Mouse (Mus musculus) layer of hippocampus, adult 11-12 months (tissue): ENCODE data around the gene Inpp1.

ENCODE experiments used
- DNase-seq: peaks from one replicate; pipeline ENCODE4 v3.0.0; 2022; ENCODE audit warnings: low spot score

Gene Inpp1

DNA sequence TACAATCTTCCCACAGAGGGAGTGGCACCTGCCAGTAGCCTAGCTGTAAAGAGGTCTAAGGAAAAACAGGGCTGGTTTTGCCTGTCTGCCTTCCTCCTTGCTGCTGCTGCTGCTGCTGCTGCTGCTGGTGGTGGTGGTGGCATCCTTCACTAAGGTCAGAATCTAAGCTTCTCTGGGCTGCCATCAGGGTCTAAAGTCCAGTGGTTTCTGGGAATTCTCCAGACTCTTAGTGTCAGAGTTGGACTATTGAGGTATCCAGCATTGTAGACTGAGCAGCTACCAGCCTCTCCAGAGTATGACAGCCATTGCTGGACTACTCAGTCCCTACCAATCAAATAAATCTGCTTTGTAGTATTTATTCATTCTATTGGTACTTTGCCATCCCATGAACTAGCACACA lies 24.8 kb downstream of the Inpp1 start:
- no peak for DNase-seq

DNA sequence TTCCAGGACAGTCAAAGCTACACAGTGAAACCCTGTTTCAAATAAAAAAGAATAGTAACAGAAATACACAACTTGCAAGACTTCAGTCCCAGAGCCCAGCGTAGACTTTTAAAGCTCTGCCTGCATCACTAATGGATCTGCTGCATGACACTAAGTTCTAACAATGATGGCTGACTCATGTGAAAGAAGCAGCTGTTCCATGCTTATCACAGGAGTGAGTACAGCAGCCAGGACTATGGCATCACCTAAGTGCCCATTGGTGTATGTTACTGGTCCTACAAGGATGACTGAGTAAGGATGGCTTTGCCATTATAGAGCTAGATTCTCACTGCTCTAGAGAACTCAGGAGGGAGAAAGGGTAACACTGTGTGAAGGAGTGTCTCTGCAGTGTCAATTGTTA lies 30.2 kb downstream of the Inpp1 start:
- no peak for DNase-seq

DNA sequence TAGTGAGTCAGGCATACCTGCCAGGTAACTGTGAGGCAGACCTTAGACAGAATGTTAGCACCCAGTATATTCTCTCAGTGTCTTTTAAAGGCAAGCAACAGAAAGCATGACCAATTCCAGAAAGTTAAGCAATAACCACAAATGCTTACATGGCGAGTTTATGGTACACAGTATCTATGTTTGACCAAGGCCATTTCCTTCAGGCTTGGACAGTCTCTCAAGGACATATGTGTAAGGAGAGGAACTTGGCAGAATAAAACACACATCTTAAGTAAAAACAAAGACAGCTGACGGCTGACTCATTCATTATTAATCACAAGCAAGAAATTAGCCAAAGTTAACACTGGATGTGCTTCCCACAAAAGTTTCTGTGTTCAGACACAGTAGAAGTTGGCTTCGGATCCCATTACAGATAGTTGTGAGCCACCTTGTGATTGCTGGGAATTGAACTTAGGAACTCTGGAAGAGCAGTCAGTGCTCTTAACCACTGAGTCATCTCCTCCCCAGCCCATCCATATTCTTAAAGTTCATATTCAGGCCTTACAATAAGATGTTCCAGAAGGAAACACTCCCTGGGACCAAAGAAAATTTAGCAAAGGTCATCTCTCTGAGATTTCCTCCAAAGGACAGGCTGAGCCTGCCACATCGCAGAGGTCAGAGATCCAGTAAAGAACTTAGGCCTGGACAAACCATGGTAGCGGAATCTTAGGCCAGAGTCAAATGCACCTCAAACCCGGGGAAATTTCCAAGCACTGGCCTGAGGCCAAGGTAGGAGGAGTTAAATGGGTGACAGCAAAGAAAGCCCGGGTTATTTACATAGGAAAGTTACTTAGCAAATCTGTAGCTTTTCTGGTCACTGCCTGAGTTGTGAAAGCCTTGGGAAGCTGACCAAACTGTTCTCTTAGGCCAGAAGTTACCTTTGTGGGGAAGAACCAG lies 52.0 kb downstream of the Inpp1 start:
- no peak for DNase-seq

DNA sequence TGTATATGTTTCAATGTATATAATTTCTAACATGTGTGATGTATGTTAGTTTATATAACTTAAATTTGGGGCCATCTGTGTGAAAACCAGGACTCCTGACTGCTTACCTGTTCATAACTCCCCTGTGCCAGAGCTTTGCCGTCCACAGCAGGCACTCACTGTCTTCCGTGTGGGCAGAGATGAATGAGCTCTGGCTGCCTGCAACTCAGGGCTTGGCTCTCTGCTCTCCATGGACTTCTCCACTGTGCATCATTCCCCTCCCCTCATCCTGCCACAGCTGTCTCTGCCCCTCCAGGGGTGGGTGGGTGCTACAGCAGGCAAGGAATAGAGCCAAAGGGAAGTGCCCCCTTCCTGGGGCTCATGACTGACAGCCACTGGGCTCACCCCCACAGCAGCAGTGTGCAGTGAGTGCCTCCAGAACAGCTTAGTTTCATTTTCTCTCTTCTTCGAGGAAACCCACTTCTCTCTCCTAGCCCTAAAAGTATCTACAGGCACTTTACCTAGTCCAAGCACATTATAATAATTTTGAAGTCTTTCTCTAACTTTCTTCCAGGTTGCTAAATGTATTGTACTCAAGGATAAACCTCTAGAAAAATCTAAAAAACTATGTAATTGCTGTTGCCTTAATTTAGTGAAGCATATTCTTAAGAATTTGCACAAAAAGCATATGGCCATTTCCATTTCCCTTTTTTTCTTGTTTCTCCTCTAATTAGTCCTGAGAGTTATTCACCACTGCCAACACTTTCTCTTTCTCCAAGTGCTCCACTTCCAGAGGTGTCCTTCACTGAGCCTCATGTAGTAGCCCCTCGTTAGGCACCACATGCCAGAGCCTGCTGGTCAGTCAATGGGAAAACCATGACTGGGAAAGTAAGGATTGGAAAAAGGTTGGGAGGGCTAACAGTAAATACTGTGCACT lies 53.3 kb downstream of the Inpp1 start:
- DNase-seq, result no peak

DNA sequence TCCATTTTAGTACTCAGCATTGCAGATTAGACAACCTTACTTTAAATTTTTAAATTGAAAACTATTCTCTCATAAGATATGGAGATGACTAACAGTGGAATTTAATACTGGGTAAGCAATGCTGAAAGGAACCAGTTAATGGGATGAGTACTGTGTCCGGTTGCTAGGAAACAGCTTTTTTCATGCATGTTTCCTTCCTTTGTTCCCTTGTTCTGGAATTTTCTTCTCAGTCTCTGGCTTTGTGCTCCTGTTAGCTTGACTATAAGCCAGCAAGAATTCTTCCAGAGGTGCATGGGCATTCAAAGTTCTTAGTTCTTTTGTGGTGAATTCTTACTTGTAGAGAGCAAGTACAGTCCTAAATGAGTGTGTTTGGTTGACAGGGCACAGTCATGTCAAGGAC lies 59.3 kb downstream of the Inpp1 start:
- no peak for DNase-seq

DNA sequence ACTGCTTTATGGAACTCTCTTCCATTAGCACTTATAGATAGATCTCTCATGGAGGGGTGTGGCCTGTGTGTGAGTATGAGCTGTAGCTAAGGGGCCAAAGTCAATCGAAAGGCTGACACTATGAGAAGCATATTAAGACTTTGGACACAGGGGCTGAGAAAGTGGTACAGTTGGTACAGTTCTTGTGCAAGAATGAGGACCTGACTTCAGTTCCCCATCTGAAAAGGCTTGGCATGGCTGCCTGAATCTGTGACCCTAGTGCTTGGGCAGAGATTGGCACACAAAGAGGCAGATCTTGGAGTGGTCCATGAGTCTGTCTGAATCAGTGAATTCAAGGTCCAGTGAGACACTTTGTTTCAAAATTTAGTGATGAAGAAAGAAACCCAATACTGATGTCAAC lies 63.2 kb downstream of the Inpp1 start:
- DNase-seq, result no peak

DNA sequence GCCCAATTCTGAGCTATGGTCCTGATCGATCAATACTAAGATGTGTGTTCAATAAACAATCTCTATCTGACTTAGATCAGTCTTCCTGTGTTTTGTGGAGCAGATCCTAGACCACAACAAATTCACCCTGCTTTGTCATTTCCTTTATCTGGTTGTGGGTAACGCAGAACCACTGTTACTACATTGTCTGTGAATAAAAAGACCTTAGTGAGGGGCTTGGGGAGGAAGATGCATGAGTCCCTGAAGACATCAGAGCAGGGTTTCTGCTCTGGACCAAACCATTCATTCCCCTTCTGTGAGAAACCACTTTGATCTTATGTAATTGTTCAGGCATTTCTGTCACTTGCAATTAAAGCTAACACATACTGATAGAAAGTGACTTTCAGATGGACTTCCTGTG lies 63.7 kb downstream of the Inpp1 start:
- DNase-seq, result no peak

DNA sequence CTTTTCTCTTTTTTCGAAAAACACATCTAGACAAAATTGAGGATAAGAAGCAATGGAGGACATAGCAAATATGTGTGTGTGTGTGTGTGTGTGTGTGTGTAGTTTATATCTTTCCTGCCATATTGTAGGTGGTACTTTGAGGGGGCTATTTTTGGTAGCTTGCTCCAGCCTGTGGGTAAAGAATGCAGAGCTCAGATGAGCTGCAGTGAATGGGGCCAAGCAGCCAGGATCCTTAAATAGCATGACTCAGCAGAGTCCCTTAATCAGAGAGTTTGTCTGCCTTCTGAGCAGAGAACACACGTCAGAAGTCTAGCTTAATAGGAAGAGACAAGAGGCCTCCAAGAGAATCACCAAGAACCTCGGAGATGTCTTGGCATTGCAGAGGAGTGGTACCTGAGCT lies 64.8 kb downstream of the Inpp1 start:
- no peak for DNase-seq

DNA sequence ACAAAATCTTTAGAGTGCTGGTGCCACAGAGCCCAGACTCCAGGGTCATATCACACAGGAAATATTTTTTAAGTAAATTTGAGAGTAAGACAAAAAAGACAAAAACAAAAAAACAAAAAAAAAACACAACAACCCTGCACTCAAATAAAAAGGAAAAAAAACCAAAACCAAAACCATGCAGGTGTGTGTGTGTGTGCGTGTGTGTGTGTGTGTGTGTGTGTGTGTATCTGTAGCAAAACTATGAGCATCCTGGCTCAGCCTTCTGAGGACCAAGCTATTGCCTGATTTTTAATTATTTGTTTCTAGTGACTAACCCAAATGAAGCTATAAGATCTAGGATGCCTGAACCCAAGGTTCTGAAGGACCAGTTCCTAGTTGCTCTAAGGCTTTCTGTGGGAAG lies 65.9 kb downstream of the Inpp1 start:
- no peak for DNase-seq

DNA sequence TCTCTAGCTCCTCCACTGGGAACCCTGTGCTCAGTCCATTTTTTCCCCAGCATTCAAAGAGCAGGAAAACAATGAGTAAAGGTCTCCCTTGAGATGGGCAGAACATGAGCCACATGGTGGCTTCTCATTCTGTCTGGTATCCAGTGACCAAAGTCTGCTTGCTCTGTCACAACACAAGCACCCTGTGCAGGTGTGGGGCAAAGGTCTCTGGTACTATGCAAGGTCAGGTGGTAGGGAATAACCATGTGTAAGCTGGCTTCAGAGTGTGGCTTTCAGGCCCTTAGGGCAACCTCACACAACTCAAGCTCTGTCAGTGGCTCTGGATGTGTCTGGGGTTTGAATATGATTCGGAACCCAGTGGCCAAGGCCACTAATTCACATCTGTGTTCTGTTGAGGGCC lies 67.5 kb downstream of the Inpp1 start:
- DNase-seq, result no peak

DNA sequence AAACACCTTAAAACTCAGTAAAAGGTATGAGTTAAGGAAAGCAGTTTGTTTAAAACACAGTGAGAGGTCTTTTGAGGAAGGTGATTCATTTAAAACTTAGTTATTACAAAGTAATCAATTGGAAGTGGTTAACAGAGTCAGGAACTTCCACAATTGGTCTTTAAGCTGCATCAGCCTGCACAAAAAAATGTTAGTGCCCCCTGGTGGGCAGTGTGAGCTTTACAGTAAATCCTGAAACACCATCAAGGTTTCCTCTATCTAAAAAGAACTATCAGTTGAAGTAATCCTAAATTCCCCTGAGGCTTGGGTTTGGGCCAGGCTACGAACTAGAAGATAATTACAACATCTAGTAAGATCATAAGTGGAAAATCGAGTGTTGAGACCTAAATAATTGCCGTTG lies 69.2 kb downstream of the Inpp1 start:
- peak; percentile 68 for DNase-seq

DNA sequence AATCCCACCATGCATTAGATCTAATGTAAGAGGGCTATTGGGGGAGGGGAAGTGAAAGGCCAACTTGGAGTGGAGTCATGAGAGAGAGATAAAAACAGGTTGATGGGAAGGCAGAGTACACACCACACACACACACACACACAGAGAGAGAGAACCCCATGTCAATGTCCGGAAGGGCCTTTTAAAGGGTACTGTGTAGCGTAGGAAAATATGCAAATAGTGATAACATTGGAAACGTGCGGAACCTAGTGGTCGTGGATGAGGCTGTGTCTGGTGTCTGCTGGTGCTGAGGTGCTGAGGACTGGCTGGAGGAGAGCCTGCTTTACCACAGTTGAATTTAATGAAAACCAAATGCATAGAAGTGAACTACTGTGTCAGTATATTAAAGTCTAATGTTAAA lies 74.9 kb downstream of the Inpp1 start:
- DNase-seq, result no peak
